In genomic region chr4:21986857-21987256, GRCm38 (mm10) we compare ENCODE assay signal across 22 mouse cellular contexts.
"Had no signal": no experiment of that assay in that cellular context is flagged by ENCODE, and none has a peak within 500 bp of the region (broad histone marks: within the 10 kb centered on the region; RNA-seq: fewer than 3 reads in every experiment).

No protein-coding gene starts in this region.

- DNase-seq: kidney, postnatal 25 days; layer of hippocampus, postnatal 36 days; liver; lung, adult 18-20 months; lung, postnatal 10 days; lung, postnatal 36 days; midbrain, embryonic 14.5 days; right cerebral cortex, postnatal 14 days; right cerebral cortex, postnatal 4 days; thymus, adult 2 months; thymus, postnatal 14 days; thymus, postnatal 4 days had no signal

- H3K9me3 ChIP-seq: limb, embryonic 10.5 days; limb, embryonic 13.5 days; liver, embryonic 12.5 days; liver, embryonic 15.5 days; lung, embryonic 15.5 days; megakaryocyte, embryonic 14.5 days; midbrain, embryonic 10.5 days had no signal

- H3K4me3 ChIP-seq: layer of hippocampus, adult 2 months; limb, embryonic 10.5 days; limb, embryonic 13.5 days; liver, embryonic 12.5 days; liver, embryonic 15.5 days; lung, embryonic 15.5 days; megakaryocyte, embryonic 14.5 days; midbrain, embryonic 10.5 days had no signal

- H3K36me3 ChIP-seq: liver, embryonic 12.5 days; liver, embryonic 15.5 days; lung, embryonic 15.5 days had no signal

- H3K4me1 ChIP-seq: limb, embryonic 10.5 days; limb, embryonic 13.5 days; liver, embryonic 12.5 days; liver, embryonic 15.5 days; lung, embryonic 15.5 days; midbrain, embryonic 10.5 days had no signal

- H3K27me3 ChIP-seq: limb, embryonic 13.5 days; liver, embryonic 12.5 days; liver, embryonic 15.5 days; lung, embryonic 15.5 days; megakaryocyte, embryonic 14.5 days had no signal

- H3K4me2 ChIP-seq: limb, embryonic 13.5 days; liver, embryonic 12.5 days; liver, embryonic 15.5 days; lung, embryonic 15.5 days had no signal

- H3K27ac ChIP-seq: kidney, postnatal 0 days; layer of hippocampus, adult 2 months; limb, embryonic 10.5 days; limb, embryonic 13.5 days; liver, embryonic 12.5 days; liver, embryonic 15.5 days; lung, embryonic 15.5 days; midbrain, embryonic 10.5 days; stomach, postnatal 0 days had no signal

- ATAC-seq: liver, embryonic 12.5 days had no signal

- H3K9ac ChIP-seq: limb, embryonic 13.5 days; liver, embryonic 12.5 days; liver, embryonic 15.5 days; lung, embryonic 15.5 days had no signal
